Mouse (Mus musculus): ENCODE data around the gene Ankrd28.

DNA sequence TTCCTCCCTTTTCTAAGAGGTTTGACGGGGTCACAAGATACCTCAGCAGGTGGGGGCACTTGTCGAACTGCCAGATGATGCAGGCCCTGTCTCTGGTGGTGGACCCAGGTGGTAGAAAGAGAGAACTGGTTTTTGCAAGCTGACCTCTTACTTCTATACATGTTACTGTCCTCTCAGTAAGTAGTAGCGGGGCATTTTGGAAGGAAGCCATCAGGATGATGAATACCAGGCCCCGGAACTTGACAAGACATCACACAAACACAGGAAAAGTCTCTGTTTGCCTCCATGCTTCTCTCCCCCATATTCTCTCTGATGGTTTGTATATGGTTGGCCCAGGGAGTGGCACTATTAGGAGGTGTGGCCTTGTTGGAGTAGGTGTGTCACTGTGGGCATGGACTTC is 13.1 kb upstream of the Ankrd28 start:
- no peak for TF ChIP-seq CTCF (IDR thresholded peaks at IDR 0.05; ENCODE audit: extremely low read depth, insufficient read depth, low read length)
- no peak for TF ChIP-seq POLR2A (IDR thresholded peaks at IDR 0.05; ENCODE audit: extremely low read depth, insufficient read depth, low read length)
